Mouse (Mus musculus) v-Abl transformed pro-B cells (cell line): ENCODE measurements at regions not wholly inside any gene's neighbourhood (a gene's known extent, or its start where the extent isn't known, plus 50 kb on each side); places are given as distances from the start of the nearest gene placed in this dataset.
"Not testable (repeated sequence)": the region's sequence is repeated elsewhere in the genome, so short reads cannot be mapped to it uniquely, and the experiment has no call there.

Experiments used
- in situ Hi-C, 2 experiments: fragments of 400-800 bp; cut with MboI; formaldehyde crosslinking; loops; one replicate each; pipeline ENCODE4 v1.15.1; 2025; ENCODE audit not compliant: unreplicated experiment in 2 of 2

GRCm38 (mm10) chr5:82733707-82734106 lies 621.3 kb downstream of the Tecrl start:
- in situ Hi-C loops: no loop called here

DNA sequence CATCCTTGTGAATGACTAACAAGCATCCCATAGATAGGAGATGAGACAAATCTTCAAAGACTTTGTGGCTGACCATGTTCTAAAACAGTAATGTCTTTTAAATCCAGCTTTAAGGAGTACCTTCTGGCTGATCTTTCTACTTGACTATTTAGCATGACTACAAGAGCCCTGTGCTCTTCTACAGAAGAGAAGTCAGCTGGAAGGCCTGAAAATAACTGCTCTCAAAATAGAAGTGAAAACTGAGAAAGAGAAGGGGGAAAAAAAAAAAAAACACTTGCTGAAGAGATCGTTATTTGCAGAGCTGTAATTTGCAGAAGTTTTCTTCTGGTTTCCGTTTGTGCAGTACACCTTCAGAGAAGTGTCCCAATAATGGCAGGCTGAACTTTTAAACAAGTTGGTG lies 626.8 kb downstream of the Tecrl start:
- in situ Hi-C loops: loop anchor here in 1 of 2 experiments (5.0 to 10.0 kb wide), 2 partner anchors 129 to 327 kb away; no protein-coding TSS in a partner anchor

- in situ Hi-C loops: loop anchor here in 1 of 2 experiments (5.0 to 10.0 kb wide), 2 partner anchors 130 to 327 kb away; no protein-coding TSS in a partner anchor
Observed at GRCm38 (mm10) chr5:82727250-82728003, 627.6 kb downstream of the Tecrl start.

GRCm38 (mm10) chr5:82715705-82716104 lies 639.3 kb downstream of the Tecrl start:
- in situ Hi-C loops: no loop called here

DNA sequence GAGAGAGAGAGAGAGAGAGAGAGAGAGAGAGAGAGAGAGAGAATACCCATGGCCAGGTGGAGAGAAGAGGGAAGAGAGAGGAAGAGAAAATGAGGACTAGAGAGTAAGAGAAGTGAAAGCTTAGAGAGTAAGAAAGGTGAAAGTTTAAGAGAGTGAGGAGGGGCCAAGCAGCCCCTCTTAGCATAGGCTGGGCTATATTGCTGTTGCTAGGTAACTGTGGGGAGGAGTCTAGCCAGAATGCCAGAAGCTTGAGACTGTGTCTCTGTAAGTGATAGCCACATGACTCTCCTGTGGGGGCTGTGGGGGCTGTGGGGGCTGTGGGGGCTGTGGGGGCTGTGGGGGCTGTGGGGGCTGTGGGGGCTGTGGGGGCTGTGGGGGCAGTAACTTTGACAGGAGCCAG lies 655.3 kb downstream of the Tecrl start:
- in situ Hi-C loops: not testable (repeated sequence)

- in situ Hi-C loops: no loop called here
Observed at GRCm38 (mm10) chr5:82698942-82699341, 656.1 kb downstream of the Tecrl start.

GRCm38 (mm10) chr5:82683437-82683836 lies 671.6 kb downstream of the Tecrl start:
- in situ Hi-C loops: no loop called here

DNA sequence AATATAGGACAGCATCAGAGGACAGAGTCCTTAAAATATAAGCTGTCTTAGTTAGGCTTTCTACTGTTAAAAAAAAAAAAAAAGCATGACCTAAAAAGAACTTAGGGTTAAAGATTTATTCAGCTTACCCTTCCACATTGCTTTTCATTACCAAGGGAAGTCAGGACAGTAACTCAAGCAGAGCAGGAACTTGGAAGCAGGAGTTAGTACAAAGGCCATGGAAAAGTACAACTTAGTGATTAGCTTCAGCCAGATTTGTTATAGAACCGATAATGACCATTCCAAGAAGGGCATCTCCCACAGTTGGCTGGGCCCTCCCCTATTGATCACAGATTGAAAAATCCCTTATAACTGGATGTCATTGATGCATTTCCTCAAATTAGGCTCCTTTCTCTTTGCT lies 690.9 kb downstream of the Tecrl start:
- in situ Hi-C loops: no loop called here

DNA sequence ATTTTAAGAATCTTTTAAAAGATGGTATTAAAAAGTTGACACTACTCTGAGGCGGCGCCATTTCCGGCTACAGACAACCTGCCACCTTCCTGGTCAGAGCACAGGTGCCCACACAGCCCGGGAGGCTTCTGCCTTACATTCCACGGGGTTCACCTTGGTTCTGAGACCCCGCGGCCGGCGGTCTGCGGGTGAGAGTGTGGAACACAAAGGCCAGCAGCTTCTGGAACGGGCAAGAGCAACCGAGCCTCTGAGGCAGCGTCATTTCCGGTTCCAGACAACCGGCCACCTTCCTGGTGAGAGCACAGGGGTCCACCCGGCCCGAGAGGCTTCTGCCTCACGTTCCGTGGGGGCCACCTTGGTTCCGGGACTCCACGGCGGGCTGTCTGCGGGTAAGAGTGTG lies 701.4 kb downstream of the Tecrl start:
- in situ Hi-C loops: not testable (repeated sequence)

- in situ Hi-C loops: no loop called here
Observed at GRCm38 (mm10) chr5:82620056-82620455, 734.9 kb downstream of the Tecrl start.
